Mouse (Mus musculus) common myeloid progenitor, adult 5-6 weeks (primary cell): Measurements from ENCODE around the gene Calhm2. TPM values are rescaled to one million over a fixed set of nuclear protein-coding genes. Genes with fewer than 3 reads are reported as not detected.

Source experiments
- ATAC-seq: replicated peaks from 2 replicates; pipeline ENCODE4 v1.8.0; 2016; ENCODE audit warnings: low read depth, mild to moderate bottlenecking, moderate TSS enrichment, inconsistent platforms; ENCODE audit not compliant: poor library complexity, severe bottlenecking
- total RNA-seq: library from RNA; stranded (forward); fragments of 200-1000, 187-1606 nt; gene quantifications from 2 replicates; pipeline ENCODE4 v1.2.3, GENCODE M21; 2017

Calhm2 gene
- total RNA-seq, 1 experiment from 2014 or later: 17.6 TPM

DNA sequence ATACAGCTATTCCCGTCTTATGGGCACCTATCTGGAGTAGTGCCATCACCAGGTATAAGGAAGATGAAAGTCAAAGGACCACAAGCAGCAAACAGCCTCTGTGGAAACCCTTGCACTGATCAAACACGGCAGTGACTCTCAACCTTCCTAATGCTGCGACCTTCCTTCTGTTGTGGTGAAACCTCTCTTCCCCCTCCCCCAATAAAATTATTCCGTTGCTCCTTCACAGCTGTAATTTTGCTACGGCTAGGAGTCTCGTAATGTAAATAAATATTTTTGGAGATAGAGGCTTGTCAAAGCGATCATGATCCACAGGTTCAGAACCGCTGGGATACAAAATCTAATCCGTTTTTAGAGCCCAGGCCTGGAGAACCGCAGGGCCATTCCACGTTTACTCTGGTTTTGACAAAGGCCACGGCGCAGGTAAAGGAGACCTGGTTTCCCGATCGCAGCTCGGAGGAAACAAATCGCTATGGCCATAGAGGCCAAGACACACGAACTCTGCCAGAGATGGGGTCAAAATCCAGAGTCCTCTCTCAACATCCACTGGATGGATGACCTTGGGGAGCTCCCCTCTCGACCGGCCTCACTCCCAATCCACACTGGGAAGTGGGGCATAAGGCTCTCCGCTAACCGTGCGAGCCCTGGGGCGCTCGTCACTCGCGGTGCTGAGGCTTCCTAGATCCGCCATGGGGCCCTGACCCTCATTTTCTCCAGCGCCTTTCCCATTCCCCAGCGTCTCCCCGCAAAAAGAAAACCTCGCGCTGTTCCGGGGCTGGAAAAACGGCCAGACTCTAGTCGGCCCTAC lies 48.2 kb downstream of the Calhm2 start:
- ATAC-seq: peak; percentile 37

DNA sequence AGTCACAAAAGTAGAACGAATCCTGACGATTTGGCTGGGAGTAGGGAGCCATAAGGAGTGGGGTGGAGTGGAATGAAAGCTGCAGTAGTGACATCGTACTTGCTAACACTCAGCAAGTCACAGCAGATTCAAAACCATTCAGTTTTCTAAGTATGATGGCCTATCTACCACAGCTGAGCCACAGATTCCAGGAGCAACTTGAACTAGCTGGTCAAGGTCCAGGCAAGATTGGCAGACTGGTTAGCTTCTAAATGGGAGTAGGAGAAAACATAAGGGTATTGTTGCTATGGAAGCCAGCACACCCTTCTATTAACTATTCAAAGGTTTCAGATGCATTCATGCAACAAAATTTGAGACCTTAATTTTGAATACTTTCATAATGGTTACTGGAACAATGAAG lies 49.9 kb downstream of the Calhm2 start:
- ATAC-seq: no peak

DNA sequence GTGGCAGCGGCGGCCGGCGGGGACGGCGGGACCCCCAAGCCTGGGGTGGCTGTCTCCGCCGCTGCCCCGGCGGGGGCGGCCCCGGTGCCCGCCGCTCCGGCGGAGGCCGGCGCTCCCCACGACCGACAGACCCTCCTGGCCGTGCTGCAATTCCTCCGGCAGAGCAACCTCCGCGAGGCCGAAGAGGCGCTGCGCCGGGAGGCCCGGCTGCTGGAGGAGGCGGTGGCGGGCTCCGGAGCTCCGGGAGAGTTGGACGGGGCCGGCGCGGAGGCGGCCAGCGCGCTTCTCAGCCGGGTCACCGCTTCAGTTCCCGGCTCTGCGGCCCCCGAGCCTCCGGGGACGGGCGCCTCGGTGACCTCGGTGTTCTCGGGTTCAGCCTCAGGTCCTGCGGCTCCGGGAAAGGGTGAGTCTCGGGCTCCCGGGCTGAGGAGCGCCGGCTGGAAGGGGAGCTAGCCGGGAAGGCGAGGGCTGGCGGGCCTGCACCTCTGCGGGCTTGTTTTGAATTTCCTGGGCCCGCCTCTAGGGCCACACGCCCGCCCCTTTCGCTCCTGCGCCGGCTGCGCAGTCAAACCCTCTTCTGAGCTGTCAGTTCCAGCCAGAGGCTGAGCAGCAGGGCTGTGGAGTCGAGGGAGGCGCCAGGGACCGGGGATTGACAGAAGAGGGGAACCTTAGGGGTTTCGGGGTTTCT lies 70.0 kb downstream of the Calhm2 start:
- ATAC-seq: peak; percentile 93

DNA sequence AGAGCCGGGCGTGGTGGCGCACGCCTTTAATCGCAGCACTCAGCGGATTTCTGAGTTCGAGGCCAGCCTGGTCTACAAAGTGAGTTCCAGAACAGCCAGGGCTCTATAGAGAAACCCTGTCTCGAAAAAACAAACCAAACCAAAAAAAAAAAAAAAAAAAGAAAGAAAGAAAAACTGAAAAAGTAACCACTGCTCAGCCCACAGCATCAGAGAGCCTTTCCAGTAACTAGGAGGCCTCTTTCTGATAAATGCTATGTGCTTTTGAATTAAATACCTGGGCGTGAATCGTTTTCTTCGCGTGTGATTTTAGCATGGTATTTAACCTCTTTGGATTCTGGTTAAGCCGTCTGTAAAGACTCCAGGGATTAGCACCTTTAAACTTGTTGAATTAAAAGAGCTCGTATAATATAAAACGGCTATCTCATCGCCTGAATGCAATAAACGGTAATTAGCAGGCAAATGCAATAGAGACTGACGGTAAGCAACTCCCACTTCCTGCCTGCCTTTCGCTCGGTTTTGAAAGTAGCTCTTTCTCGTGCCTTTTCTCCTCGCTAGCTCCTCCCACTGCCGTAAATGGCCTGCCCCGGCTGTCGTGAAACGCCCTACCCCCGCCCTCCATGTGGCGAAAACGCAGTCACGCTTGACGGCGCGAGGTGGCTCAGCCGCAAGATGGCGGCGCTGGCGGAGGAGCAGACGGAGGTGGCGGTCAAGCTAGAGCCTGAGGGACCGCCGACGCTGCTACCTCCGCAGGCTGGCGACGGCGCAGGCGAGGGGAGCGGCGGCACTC lies 70.8 kb downstream of the Calhm2 start, which contains the start of gene Taf5:
Gene Taf5, plus strand, starts transcription at position 651 of the 787 bp plus-strand sequence.
- ATAC-seq: peak; percentile 93

DNA sequence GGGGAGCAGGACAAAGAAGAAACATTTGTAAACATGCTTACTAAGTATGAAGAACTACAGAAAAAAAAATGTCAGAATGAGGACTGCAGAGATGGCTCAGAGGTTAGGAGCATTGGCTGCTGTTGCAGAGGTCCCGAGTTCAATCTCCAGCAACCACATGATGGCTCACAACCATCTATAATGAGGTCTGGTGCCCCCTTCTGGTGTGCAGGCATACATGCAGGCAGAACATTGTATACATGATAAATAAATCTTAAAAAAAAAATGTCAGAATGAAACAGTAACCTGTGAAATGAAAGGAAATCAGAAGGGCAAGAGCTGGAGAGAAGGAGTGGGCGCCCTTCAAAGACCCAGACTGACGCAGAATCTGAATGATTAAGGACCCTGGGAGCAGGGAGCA lies 72.2 kb downstream of the Calhm2 start:
- ATAC-seq: no peak

DNA sequence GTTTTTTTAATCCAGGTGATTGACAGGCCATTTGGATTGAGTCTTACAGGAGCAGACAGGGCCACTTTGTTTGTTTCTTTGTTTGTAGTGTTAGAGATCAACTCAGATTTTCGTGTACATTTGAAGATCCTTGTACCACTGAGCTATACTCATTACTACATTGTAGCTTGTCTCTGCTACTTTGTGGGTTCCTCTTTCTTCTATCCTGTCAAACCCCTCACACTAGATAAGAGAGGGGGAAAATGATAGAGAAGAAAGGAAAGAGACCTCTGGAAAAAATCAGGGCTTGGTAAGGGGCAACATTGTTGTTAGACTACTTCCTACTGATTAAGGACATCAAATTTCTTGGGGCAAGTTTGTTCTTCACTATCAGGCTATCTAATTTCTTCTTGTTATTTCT lies 80.4 kb downstream of the Calhm2 start:
- ATAC-seq: no peak

Other genes with a start within 250 kb of the Calhm2 start
- 0.34 and 0.64 TPM in 2 replicates for gene Ina, start 123.6 kb downstream of the Calhm2 start, total RNA-seq
- 98.9 and 107 TPM in 2 replicates for gene Nt5c2, start 123.1 kb downstream of the Calhm2 start, total RNA-seq
- 20.9 and 21.6 TPM in 2 replicates for gene Pcgf6, start 87.4 kb downstream of the Calhm2 start, total RNA-seq
- gene Taf5, start 70.5 kb downstream of the Calhm2 start, total RNA-seq: 17.9 and 28.8 TPM in 2 replicates
- 545 and 707 TPM in 2 replicates for gene Usmg5, start 47.6 kb downstream of the Calhm2 start, total RNA-seq
- gene Pdcd11, start 47.5 kb downstream of the Calhm2 start, total RNA-seq: 28.5 and 37.1 TPM in 2 replicates
- not detected in 2 replicates for gene Calhm1, start 6.0 kb upstream of the Calhm2 start, total RNA-seq
- not detected in 2 replicates for gene Calhm3, start 19.5 kb upstream of the Calhm2 start, total RNA-seq
- gene Neurl1a, start 40.5 kb upstream of the Calhm2 start, total RNA-seq: 0.09 TPM in 1 of 2 replicates, not detected in the other